Mouse (Mus musculus) bone marrow, adult 2 months (tissue): ENCODE measurements around the gene Ddn.

Experiments used
- CTCF ChIP-seq: fragments of 200-500 bp; IDR thresholded peaks from 2 replicates; pipeline ENCODE4 v1.5.1; 2011; ENCODE audit warnings: low read length, control low read depth; ENCODE audit not compliant: control insufficient read depth, insufficient read depth
- POLR2A ChIP-seq: fragments of 200-500 bp; IDR thresholded peaks from 2 replicates; pipeline ENCODE4 v1.6.1; 2011; ENCODE audit warnings: low read depth, mild to moderate bottlenecking, control low read depth, low read length, borderline replicate concordance; ENCODE audit not compliant: control insufficient read depth

DNA sequence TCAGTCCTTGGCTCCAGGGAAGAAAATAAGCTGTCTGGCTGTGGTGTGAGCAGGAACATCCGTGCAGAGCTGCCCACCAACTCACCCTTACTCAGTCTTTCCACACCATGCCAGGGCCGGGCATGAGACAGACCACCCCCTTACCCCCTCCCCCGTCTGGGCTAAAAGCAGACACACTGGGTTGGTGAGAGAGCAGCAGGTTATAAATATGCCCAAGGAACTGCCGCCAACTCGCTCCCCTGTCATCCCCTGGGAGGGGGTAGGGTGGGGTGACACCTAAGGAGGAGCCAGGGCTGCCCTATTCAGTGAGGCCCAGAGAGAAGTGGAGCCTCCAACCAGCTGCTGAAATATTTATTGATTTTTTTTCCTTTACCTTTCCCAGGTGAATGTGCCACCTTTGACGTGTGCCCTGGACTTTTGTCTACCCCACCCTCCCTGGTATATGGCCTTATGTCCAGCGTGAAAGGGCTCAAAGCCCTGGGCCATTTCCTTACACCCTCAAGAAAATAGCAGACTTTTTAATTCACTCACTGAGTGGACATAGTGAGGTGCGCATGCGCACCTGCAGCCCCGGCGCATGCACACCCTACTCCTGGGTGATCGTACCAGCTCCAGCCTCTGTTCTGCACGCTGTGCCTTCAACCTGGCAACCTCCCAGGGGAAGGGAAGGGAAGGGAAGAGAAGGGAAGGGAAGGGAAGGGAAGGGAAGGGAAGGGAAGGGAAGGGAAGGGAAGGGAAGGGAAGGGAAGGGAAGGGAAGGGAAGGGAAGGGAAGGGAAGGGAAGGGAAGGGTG, 12.3 kb downstream of the Ddn start:
- TF ChIP-seq CTCF, result no peak
- no peak for TF ChIP-seq POLR2A
